37 mouse cellular contexts compared by ENCODE assay signal in genomic region chr11:116466141-116466540, GRCm38 (mm10). TPM values are rescaled to one million over a fixed set of nuclear protein-coding genes. Genes with fewer than 3 reads are reported as not detected.
"Had no signal": no experiment of that assay in that cellular context is flagged by ENCODE, and none has a peak within 500 bp of the region (broad histone marks: within the 10 kb centered on the region; RNA-seq: fewer than 3 reads in every experiment).

Gene Qrich2, minus strand, starts transcription at chr11:116466241.

- H3K4me3 ChIP-seq: limb, embryonic 12.5 days; limb, embryonic 13.5 days; limb, embryonic 15.5 days; liver, embryonic 12.5 days; liver, embryonic 13.5 days; liver, embryonic 15.5 days; lung, embryonic 15.5 days; megakaryocyte, embryonic 14.5 days; midbrain, embryonic 10.5 days; midbrain, embryonic 12.5 days; midbrain, embryonic 13.5 days; midbrain, embryonic 15.5 days; myocyte had no signal

- H3K4me1 ChIP-seq: limb, embryonic 15.5 days; midbrain, embryonic 15.5 days had no signal

- H3K27me3 ChIP-seq: limb, embryonic 12.5 days; limb, embryonic 13.5 days; limb, embryonic 15.5 days; lung, embryonic 15.5 days; midbrain, embryonic 12.5 days; midbrain, embryonic 13.5 days; midbrain, embryonic 15.5 days had no signal

- H3K27ac ChIP-seq: limb, embryonic 12.5 days; limb, embryonic 13.5 days; limb, embryonic 15.5 days; liver, embryonic 12.5 days; liver, embryonic 13.5 days; liver, embryonic 14.5 days; liver, embryonic 15.5 days; lung, embryonic 15.5 days; macrophage; midbrain, embryonic 10.5 days; midbrain, embryonic 12.5 days; midbrain, embryonic 13.5 days; midbrain, embryonic 15.5 days had no signal

- DNase-seq: left cerebral cortex, postnatal 4 days; liver; liver, embryonic 13.5 days; liver, postnatal 0 days; lung, adult 18-20 months; lung, adult 2 months; lung, embryonic 14.5 days; lung, postnatal 10 days; lung, postnatal 14 days; lung, postnatal 36 days; lung, postnatal 4 days; midbrain, embryonic 14.5 days had no signal

- H3K9me3 ChIP-seq: limb, embryonic 12.5 days; limb, embryonic 13.5 days; limb, embryonic 15.5 days; liver, embryonic 12.5 days; liver, embryonic 13.5 days; liver, embryonic 15.5 days; lung, embryonic 15.5 days; megakaryocyte, embryonic 14.5 days; midbrain, embryonic 10.5 days; midbrain, embryonic 12.5 days; midbrain, embryonic 13.5 days; midbrain, embryonic 15.5 days had no signal

RNA-seq across cellular contexts. Expression of gene Qrich2, which starts in this region (rescaled TPM):
- total RNA-seq: left cerebral cortex, adult 8-10 months; left cerebral cortex, postnatal 14 days; left cerebral cortex, postnatal 25 days; left cerebral cortex, postnatal 36 days; liver, adult 2 months; megakaryocyte progenitor cell, adult 5-6 weeks; megakaryocyte-erythroid progenitor cell, adult 5-6 weeks; midbrain, postnatal 0 days had no signal
- polyA plus RNA-seq: liver, embryonic 11.5 days; liver, embryonic 12.5 days; liver, embryonic 13.5 days; liver, embryonic 15.5 days; liver, embryonic 16.5 days; liver, postnatal 0 days; lung, embryonic 15.5 days; lung, embryonic 16.5 days; macrophage; midbrain, embryonic 12.5 days; midbrain, embryonic 13.5 days; midbrain, embryonic 14.5 days; midbrain, embryonic 15.5 days; myocyte had no signal
